In genomic region chr2:24934441-24934963, GRCm38 (mm10) we compare ENCODE assay signal across 8 mouse cellular contexts. TPM values are rescaled to one million over a fixed set of nuclear protein-coding genes. Genes with fewer than 3 reads are reported as not detected.
DNase-seq lines count a peak whose midpoint lies in the region; ATAC-seq lines count a peak whose summit lies in the region.

No protein-coding gene starts in this region.

- H3K4me3 ChIP-seq in forebrain, embryonic 10.5 days, result peak overlapping the region; percentile 67

- H3K36me3 ChIP-seq in forebrain, embryonic 10.5 days (replicated peaks), result no peaks in the 10 kb centered on the region

- no peaks in the 10 kb centered on the region for H3K9me3 ChIP-seq in forebrain, embryonic 10.5 days

- peaks cover 25% of the 10 kb centered on the region for H3K27me3 ChIP-seq in forebrain, embryonic 10.5 days (ENCODE audit: poor library complexity, severe bottlenecking)

- WGBS in forebrain, embryonic 10.5 days, result 5% methylated on average over 19 of the region's 19 CpGs

- peak; percentile 53 for ATAC-seq in activated CD4-positive, CD25-positive, alpha-beta regulatory T cell, adult 4 months
- ATAC-seq in megakaryocyte-erythroid progenitor cell, adult 5-6 weeks (replicated peaks; ENCODE audit: low FRiP score, low TSS enrichment, poor library complexity, severe bottlenecking), result peak; percentile 58

- H3K4me1 ChIP-seq in forebrain, embryonic 10.5 days, result peaks cover 21% of the 10 kb centered on the region

- DNase-seq in kidney, adult 11 months, result peak; percentile 74
- no peak for DNase-seq in kidney, adult 18-20 months
- DNase-seq in forebrain, embryonic 10.5 days (ENCODE audit: extremely low spot score, low spot score), result peak; percentile 21
- peak; percentile 52 to 70 for DNase-seq in kidney, adult 8-10 months
- no peak for DNase-seq in retina, embryonic 14.5 days (ENCODE audit: low spot score)
- DNase-seq in B cell, adult 2 months, result no peak

- peak overlapping the region; percentile 82 for H3K27ac ChIP-seq in forebrain, embryonic 10.5 days

RNA-seq across cellular contexts. Expression of gene Arrdc1, which starts 0.6 kb away (rescaled TPM):
- polyA plus RNA-seq in activated CD4-positive, CD25-positive, alpha-beta regulatory T cell, adult 4 months (2017; shearing (Covaris generic)), result 100 to 1,000 TPM; 191 to 208 TPM
- 17.8 and 19.1 TPM in 2 replicates for polyA plus RNA-seq in forebrain, embryonic 10.5 days (2016; fragmentation: Nextera tagmentation; extraction: Ambion mirVana)
- total RNA-seq in megakaryocyte-erythroid progenitor cell, adult 5-6 weeks (2014; fragmentation: Nextera tagmentation), result 53.4 and 55.9 TPM in 2 replicates
- 38.7 and 66.0 TPM in 2 replicates for total RNA-seq in megakaryocyte-erythroid progenitor cell, adult 5-6 weeks (2017)

RNA-seq across cellular contexts. Expression of gene Ehmt1, which starts 15.1 kb away (rescaled TPM):
- polyA plus RNA-seq in activated CD4-positive, CD25-positive, alpha-beta regulatory T cell, adult 4 months (2017; shearing (Covaris generic)), result 10 to 100 TPM; 35.7 to 45.4 TPM
- 149 and 150 TPM in 2 replicates for polyA plus RNA-seq in forebrain, embryonic 10.5 days (2016; fragmentation: Nextera tagmentation; extraction: Ambion mirVana)
- total RNA-seq in megakaryocyte-erythroid progenitor cell, adult 5-6 weeks (2014; fragmentation: Nextera tagmentation), result 78.3 and 81.6 TPM in 2 replicates
- 62.9 and 107 TPM in 2 replicates for total RNA-seq in megakaryocyte-erythroid progenitor cell, adult 5-6 weeks (2017)

RNA-seq across cellular contexts. Expression of gene Zmynd19, which starts 15.1 kb away (rescaled TPM):
- 1 to 10 TPM; 1.3 to 1.8 TPM for polyA plus RNA-seq in activated CD4-positive, CD25-positive, alpha-beta regulatory T cell, adult 4 months (2017; shearing (Covaris generic))
- 23.7 and 24.2 TPM in 2 replicates for polyA plus RNA-seq in forebrain, embryonic 10.5 days (2016; fragmentation: Nextera tagmentation; extraction: Ambion mirVana)
- total RNA-seq in megakaryocyte-erythroid progenitor cell, adult 5-6 weeks (2014; fragmentation: Nextera tagmentation), result 34.5 and 34.9 TPM in 2 replicates
- 69.9 and 75.2 TPM in 2 replicates for total RNA-seq in megakaryocyte-erythroid progenitor cell, adult 5-6 weeks (2017)

RNA-seq across cellular contexts. Expression of gene Dph7, which starts 27.7 kb away (rescaled TPM):
- 10 to 100 TPM; 30.0 to 32.2 TPM for polyA plus RNA-seq in activated CD4-positive, CD25-positive, alpha-beta regulatory T cell, adult 4 months (2017; shearing (Covaris generic))
- 35.1 and 35.2 TPM in 2 replicates for polyA plus RNA-seq in forebrain, embryonic 10.5 days (2016; fragmentation: Nextera tagmentation; extraction: Ambion mirVana)
- total RNA-seq in megakaryocyte-erythroid progenitor cell, adult 5-6 weeks (2014; fragmentation: Nextera tagmentation), result 21.0 and 24.9 TPM in 2 replicates
- total RNA-seq in megakaryocyte-erythroid progenitor cell, adult 5-6 weeks (2017), result 16.1 and 29.1 TPM in 2 replicates

RNA-seq across cellular contexts. Expression of gene Mrpl41, which starts 40.4 kb away (rescaled TPM):
- polyA plus RNA-seq in activated CD4-positive, CD25-positive, alpha-beta regulatory T cell, adult 4 months (2017; shearing (Covaris generic)), result 100 to 1,000 TPM; 102 to 124 TPM
- 121 and 124 TPM in 2 replicates for polyA plus RNA-seq in forebrain, embryonic 10.5 days (2016; fragmentation: Nextera tagmentation; extraction: Ambion mirVana)
- 80.8 and 117 TPM in 2 replicates for total RNA-seq in megakaryocyte-erythroid progenitor cell, adult 5-6 weeks (2014; fragmentation: Nextera tagmentation)
- total RNA-seq in megakaryocyte-erythroid progenitor cell, adult 5-6 weeks (2017), result 129 and 194 TPM in 2 replicates

Comparison
In these comparisons a context has a peak if more than half of its experiments do, and no peak if none do; other contexts are left out.
1. DNase-seq: peak in kidney, adult 11 months (single experiment), forebrain, embryonic 10.5 days (single experiment) and kidney, adult 8-10 months (2 of 2); none in kidney, adult 18-20 months (single experiment), retina, embryonic 14.5 days (single experiment) and B cell, adult 2 months (0 of 2).